Mouse (Mus musculus) G1E (cell line): ENCODE results near the gene Map6.

Experiments
- CTCF ChIP-seq: IDR thresholded peaks from 2 replicates; pipeline ENCODE4 v1.5.1; 2012; ENCODE audit warnings: low read depth, low read length, inconsistent platforms, mixed read lengths
- GATA1 ChIP-seq: IDR thresholded peaks from 2 replicates; pipeline ENCODE4 v1.6.1; 2012; ENCODE audit warnings: borderline replicate concordance, low read length, inconsistent platforms, mixed read lengths
- POLR2AphosphoS5 ChIP-seq: IDR thresholded peaks from 2 replicates; pipeline ENCODE4 v1.6.1; 2012; ENCODE audit warnings: low read depth, low read length, inconsistent platforms; ENCODE audit not compliant: insufficient replicate concordance
- TAL1 ChIP-seq: conservative IDR thresholded peaks from 2 replicates; pipeline ENCODE4 v1.6.1; 2012; ENCODE audit warnings: low read depth, low read length, inconsistent platforms, mixed read lengths

DNA sequence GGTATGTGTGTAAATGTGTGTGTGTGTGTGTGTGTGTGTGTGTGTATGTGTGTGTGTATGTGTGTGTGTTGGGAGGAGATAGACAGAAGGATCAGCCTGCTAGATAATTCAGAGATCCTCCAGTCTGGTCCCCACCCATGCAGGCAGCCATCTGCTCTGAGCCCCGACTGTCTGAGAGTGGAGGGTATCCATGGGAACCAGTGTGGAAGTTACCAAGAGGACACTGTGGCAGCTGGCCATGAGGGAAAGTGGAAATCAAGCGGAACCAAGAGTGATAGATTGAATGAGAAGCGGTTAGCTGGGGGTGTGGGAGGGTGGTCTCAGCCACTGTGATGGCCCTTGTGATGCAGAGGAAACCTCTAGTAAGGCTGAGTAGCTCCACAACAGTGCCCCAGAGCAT, 20.0 kb downstream of the Map6 start:
- TF ChIP-seq CTCF (no peak), GATA1 (no peak), TAL1 (no peak), POLR2AphosphoS5 (no peak)
